Mouse (Mus musculus) heart, postnatal 25 days (tissue): ENCODE results near the gene Tnfrsf23. TPM values are rescaled to one million over a fixed set of nuclear protein-coding genes. Genes with fewer than 3 reads are reported as not detected.
A peak's percentile ranks its signal among the peaks of the same experiment; 100 is the strongest.
"Not testable (repeated sequence)": the region's sequence is repeated elsewhere in the genome, so short reads cannot be mapped to it uniquely, and the experiment has no call there.

Experiments used
- DNase-seq: peaks from one replicate; pipeline ENCODE4 v3.0.0; 2022; ENCODE audit warnings: low spot score
- intact Hi-C: fragments of 180-260 bp; cut with DNase I; formaldehyde crosslinking; loops from one replicate; pipeline ENCODE4 v1.15.1; 2025
- total RNA-seq, 2 experiments: library from RNA; stranded (reverse); gene quantifications; 2 replicates each; pipeline ENCODE4 v1.2.3; 2021

The Tnfrsf23 gene
- total RNA-seq, 2 experiments from 2014 or later = 1.7 to 2.1 TPM

- intact Hi-C loops, DNase-seq: not testable (repeated sequence)
Measured at GRCm38 (mm10) chr7:143686676-143687075, 1.0 kb upstream of the Tnfrsf23 start.

GRCm38 (mm10) chr7:143686191-143686590 lies 519 bp upstream of the Tnfrsf23 start:
- intact Hi-C loops, DNase-seq: not testable (repeated sequence)

- intact Hi-C loops, DNase-seq: not testable (repeated sequence)
Measured at GRCm38 (mm10) chr7:143684569-143684968, 1.1 kb downstream of the Tnfrsf23 start.

- intact Hi-C loops = no loop called here
- no peak for DNase-seq
Measured at GRCm38 (mm10) chr7:143681566-143681965, 4.1 kb downstream of the Tnfrsf23 start.

- intact Hi-C loops, DNase-seq: not testable (repeated sequence)
Measured at GRCm38 (mm10) chr7:143680836-143681235, 4.8 kb downstream of the Tnfrsf23 start.

GRCm38 (mm10) chr7:143679650-143680049 lies 6.0 kb downstream of the Tnfrsf23 start:
- DNase-seq, intact Hi-C loops: not testable (repeated sequence)

- intact Hi-C loops = no loop called here
- no peak for DNase-seq
Measured at GRCm38 (mm10) chr7:143666427-143667311, 19.0 kb downstream of the Tnfrsf23 start.

GRCm38 (mm10) chr7:143663470-143663869 lies 22.2 kb downstream of the Tnfrsf23 start:
- no peak for DNase-seq
- intact Hi-C loops = no loop called here

- no peak for DNase-seq
- intact Hi-C loops = no loop called here
Measured at GRCm38 (mm10) chr7:143660797-143661196, 24.9 kb downstream of the Tnfrsf23 start.

- intact Hi-C loops = loop anchor here (5.0 kb wide), 1 partner anchor 53 kb away; no protein-coding TSS in a partner anchor
Measured at GRCm38 (mm10) chr7:143649769-143650346, 35.8 kb downstream of the Tnfrsf23 start.

GRCm38 (mm10) chr7:143649034-143649768 lies 36.5 kb downstream of the Tnfrsf23 start, which contains the start of gene Tnfrsf22:
Gene Tnfrsf22, minus strand, starts transcription at chr7:143649661.
- intact Hi-C loops = loop anchor here (5.0 kb wide), 1 partner anchor 52 kb away; no protein-coding TSS in a partner anchor
- peak; percentile 68 for DNase-seq

More at GRCm38 (mm10) chr7:143649769-143650346, 35.8 kb downstream of the Tnfrsf23 start:
- not testable (repeated sequence) for DNase-seq

- DNase-seq = not testable (repeated sequence)
- intact Hi-C loops = loop anchor here (1.0 kb wide), 1 partner anchor 38 kb away; no protein-coding TSS in a partner anchor
Measured at GRCm38 (mm10) chr7:143643949-143644348, 41.7 kb downstream of the Tnfrsf23 start.

- intact Hi-C loops = no loop called here
- no peak for DNase-seq
Measured at GRCm38 (mm10) chr7:143636674-143637073, 49.0 kb downstream of the Tnfrsf23 start.

- DNase-seq = no peak
- intact Hi-C loops = no loop called here
Measured at GRCm38 (mm10) chr7:143631503-143631902, 54.2 kb downstream of the Tnfrsf23 start.

- no peak for DNase-seq
- intact Hi-C loops = no loop called here
Measured at GRCm38 (mm10) chr7:143629501-143629900, 56.2 kb downstream of the Tnfrsf23 start.

- intact Hi-C loops = no loop called here
- no peak for DNase-seq
Measured at GRCm38 (mm10) chr7:143628540-143628939, 57.1 kb downstream of the Tnfrsf23 start, which contains the start of gene Tnfrsf26. Gene Tnfrsf26, minus strand, starts transcription at chr7:143628722.

- no peak for DNase-seq
- intact Hi-C loops = no loop called here
Measured at GRCm38 (mm10) chr7:143627555-143628286, 58.0 kb downstream of the Tnfrsf23 start.

- no peak for DNase-seq
- intact Hi-C loops = no loop called here
Measured at GRCm38 (mm10) chr7:143626178-143626577, 59.5 kb downstream of the Tnfrsf23 start.

- intact Hi-C loops = no loop called here
- DNase-seq = no peak
Measured at GRCm38 (mm10) chr7:143625151-143625550, 60.5 kb downstream of the Tnfrsf23 start.
